Mouse (Mus musculus): ENCODE measurements at regions not wholly inside any gene's neighbourhood (a gene's known extent, or its start where the extent isn't known, plus 50 kb on each side); places are given as distances from the start of the nearest gene placed in this dataset.

GRCm38 (mm10) chr1:60642761-60643160 is 73.8 kb upstream of the Cd28 start:
- TF ChIP-seq CTCF (IDR thresholded peaks at IDR 0.05; ENCODE audit: low read depth) (no peak), EP300 (IDR thresholded peaks at IDR 0.05; ENCODE audit: low read depth) (no peak)
